Comparison of ENCODE assay signal across 10 mouse cellular contexts in genomic region chr7:143055001-143055400, GRCm38 (mm10). TPM values are rescaled to one million over a fixed set of nuclear protein-coding genes. Genes with fewer than 3 reads are reported as not detected.
DNase-seq lines count a peak whose midpoint lies in the region; ATAC-seq and TF ChIP-seq lines count a peak whose summit lies in the region.
"Had no signal": no experiment of that assay in that cellular context is flagged by ENCODE, and none has a peak within 500 bp of the region (broad histone marks: within the 10 kb centered on the region; RNA-seq: fewer than 3 reads in every experiment).

No protein-coding gene starts in this region.

- no peak for TF ChIP-seq POLR2A in small intestine, adult 2 months (IDR thresholded peaks at IDR 0.05; ENCODE audit: low read depth, low read length)

- H3K4me2 ChIP-seq in lung, embryonic 15.5 days, result peak overlapping the region; percentile 79
- H3K4me2 ChIP-seq in forebrain, embryonic 12.5 days, result peak overlapping the region; percentile 92
- H3K4me2 ChIP-seq in limb, embryonic 13.5 days (replicated peaks), result peak overlapping the region; percentile 97

- peak overlapping the region; percentile 89 for H3K9ac ChIP-seq in lung, embryonic 15.5 days
- no peak overlapping the region for H3K9ac ChIP-seq in forebrain, embryonic 12.5 days
- H3K9ac ChIP-seq in limb, embryonic 13.5 days, result peak overlapping the region; percentile 98

- peak overlapping the region; percentile 61 for H3K27ac ChIP-seq in lung, embryonic 15.5 days
- no peak overlapping the region for H3K27ac ChIP-seq in forebrain, embryonic 12.5 days
- H3K27ac ChIP-seq in limb, embryonic 13.5 days, result no peak overlapping the region
- no peak overlapping the region for H3K27ac ChIP-seq in small intestine, adult 2 months (ENCODE audit: insufficient read depth, low read depth, low read length)

- no peak for DNase-seq in lung, adult 18-20 months
- DNase-seq in adrenal gland, postnatal 10 days, result no peak
- no peak for DNase-seq in Muller cell, postnatal 12 days (ENCODE audit: inconsistent ontology term)
- no peak for DNase-seq in spleen, postnatal 4 days (ENCODE audit: low spot score in 2 of 2)

- TF ChIP-seq CTCF in small intestine, adult 2 months (IDR thresholded peaks at IDR 0.05; ENCODE audit: extremely low read depth, insufficient read length, insufficient replicate concordance, low read depth, low read length), result no peak

- peaks cover 9% of the 10 kb centered on the region; the same call in 1 of the 2 replicates for H3K36me3 ChIP-seq in lung, embryonic 15.5 days
- H3K36me3 ChIP-seq in forebrain, embryonic 12.5 days (replicated peaks), result peaks cover 9% of the 10 kb centered on the region
- H3K36me3 ChIP-seq in limb, embryonic 13.5 days, result peaks cover 48% of the 10 kb centered on the region
- H3K36me3 ChIP-seq in small intestine, adult 2 months (ENCODE audit: control insufficient read depth, insufficient read depth, low read length), result no peaks in the 10 kb centered on the region

- no peak for ATAC-seq in lung, embryonic 15.5 days (ENCODE audit: borderline replicate concordance, extremely low read depth, low FRiP score, low TSS enrichment)
- ATAC-seq in forebrain, embryonic 12.5 days (ENCODE audit: low FRiP score), result no peak
- no peak for ATAC-seq in limb, embryonic 13.5 days (ENCODE audit: low FRiP score, low read depth)

- peak overlapping the region; percentile 82 for H3K4me3 ChIP-seq in lung, embryonic 15.5 days
- no peak overlapping the region for H3K4me3 ChIP-seq in forebrain, embryonic 12.5 days (replicated peaks)
- H3K4me3 ChIP-seq in limb, embryonic 13.5 days, result peak overlapping the region; percentile 86
- peak overlapping the region; percentile 87; the same call in 1 of the 2 replicates for H3K4me3 ChIP-seq in small intestine, adult 2 months (ENCODE audit: low read depth, low read length)

- H3K4me1 ChIP-seq in lung, embryonic 15.5 days, result peaks cover 71% of the 10 kb centered on the region
- H3K4me1 ChIP-seq in forebrain, embryonic 12.5 days, result peaks cover 42% of the 10 kb centered on the region
- peaks cover 65% of the 10 kb centered on the region for H3K4me1 ChIP-seq in limb, embryonic 13.5 days
- H3K4me1 ChIP-seq in small intestine, adult 2 months (ENCODE audit: control insufficient read depth, insufficient read depth, insufficient read length, low read length), result peaks cover 59% of the 10 kb centered on the region

- 68% methylated on average over 3 of the region's 3 CpGs for WGBS in lung, embryonic 15.5 days
- WGBS in forebrain, embryonic 12.5 days, result 83% methylated on average over 3 of the region's 3 CpGs
- 92% methylated on average over 3 of the region's 3 CpGs for WGBS in limb, embryonic 13.5 days
- WGBS in small intestine, adult 2 months, result 49% methylated on average over 3 of the region's 3 CpGs

- no peaks in the 10 kb centered on the region for H3K9me3 ChIP-seq in lung, embryonic 15.5 days
- no peaks in the 10 kb centered on the region for H3K9me3 ChIP-seq in forebrain, embryonic 12.5 days
- H3K9me3 ChIP-seq in limb, embryonic 13.5 days, result no peaks in the 10 kb centered on the region

- no peaks in the 10 kb centered on the region for H3K27me3 ChIP-seq in lung, embryonic 15.5 days
- H3K27me3 ChIP-seq in forebrain, embryonic 12.5 days, result no peaks in the 10 kb centered on the region
- no peaks in the 10 kb centered on the region for H3K27me3 ChIP-seq in limb, embryonic 13.5 days
- H3K27me3 ChIP-seq in small intestine, adult 2 months (ENCODE audit: control insufficient read depth, insufficient read depth, low read length), result no peaks in the 10 kb centered on the region

RNA-seq across cellular contexts. Expression of gene Cd81, which starts 2.5 kb away (rescaled TPM):
- polyA plus RNA-seq in lung, embryonic 15.5 days (2015; fragmentation: Nextera tagmentation; extraction: Ambion mirVana), result 694 and 720 TPM in 2 replicates
- 199 and 205 TPM in 2 replicates for polyA plus RNA-seq in forebrain, embryonic 12.5 days (2016; fragmentation: Nextera tagmentation; extraction: Ambion mirVana)
- 532 and 537 TPM in 2 replicates for polyA plus RNA-seq in limb, embryonic 13.5 days (2015; fragmentation: Nextera tagmentation; extraction: Ambion mirVana)
- polyA plus RNA-seq in small intestine, adult 2 months (2012; rRNA removed), result 206 and 227 TPM in 2 replicates
- 100 to 1,000 TPM; 499 to 511 TPM for total RNA-seq in adrenal gland, postnatal 10 days (2021)

RNA-seq across cellular contexts. Expression of gene Tssc4, which starts 14.0 kb away (rescaled TPM):
- polyA plus RNA-seq in lung, embryonic 15.5 days (2015; fragmentation: Nextera tagmentation; extraction: Ambion mirVana), result 105 and 107 TPM in 2 replicates
- 106 and 108 TPM in 2 replicates for polyA plus RNA-seq in forebrain, embryonic 12.5 days (2016; fragmentation: Nextera tagmentation; extraction: Ambion mirVana)
- polyA plus RNA-seq in limb, embryonic 13.5 days (2015; fragmentation: Nextera tagmentation; extraction: Ambion mirVana), result 112 and 115 TPM in 2 replicates
- polyA plus RNA-seq in small intestine, adult 2 months (2012; rRNA removed), result 46.9 and 60.0 TPM in 2 replicates
- total RNA-seq in adrenal gland, postnatal 10 days (2021), result 10 to 100 TPM; 26.9 to 31.2 TPM

RNA-seq across cellular contexts. Expression of gene Trpm5, which starts 39.4 kb away (rescaled TPM):
- 4.4 and 4.5 TPM in 2 replicates for polyA plus RNA-seq in lung, embryonic 15.5 days (2015; fragmentation: Nextera tagmentation; extraction: Ambion mirVana)
- 1.1 and 1.3 TPM in 2 replicates for polyA plus RNA-seq in forebrain, embryonic 12.5 days (2016; fragmentation: Nextera tagmentation; extraction: Ambion mirVana)
- polyA plus RNA-seq in limb, embryonic 13.5 days (2015; fragmentation: Nextera tagmentation; extraction: Ambion mirVana), result 20.9 and 22.1 TPM in 2 replicates
- polyA plus RNA-seq in small intestine, adult 2 months (2012; rRNA removed), result 11.9 and 13.1 TPM in 2 replicates
- 1 to 10 TPM in 1 of 2 experiments, under 1 TPM in 1; 0.99 to 1.0 TPM for total RNA-seq in adrenal gland, postnatal 10 days (2021)
- total RNA-seq: gastrocnemius, adult 8-10 months; neutrophil, adult 5-6 weeks had no signal

RNA-seq across cellular contexts. Expression of gene Tspan32, which starts 50.2 kb away (rescaled TPM):
- 1.9 and 2.8 TPM in 2 replicates for polyA plus RNA-seq in lung, embryonic 15.5 days (2015; fragmentation: Nextera tagmentation; extraction: Ambion mirVana)
- polyA plus RNA-seq in forebrain, embryonic 12.5 days (2016; fragmentation: Nextera tagmentation; extraction: Ambion mirVana), result 1.3 and 1.5 TPM in 2 replicates
- 3.4 and 5.2 TPM in 2 replicates for polyA plus RNA-seq in limb, embryonic 13.5 days (2015; fragmentation: Nextera tagmentation; extraction: Ambion mirVana)
- 2.1 and 3.5 TPM in 2 replicates for polyA plus RNA-seq in small intestine, adult 2 months (2012; rRNA removed)
- total RNA-seq in adrenal gland, postnatal 10 days (2021), result 1 to 10 TPM; 2.2 to 3.4 TPM

RNA-seq across cellular contexts. Expression of gene Kcnq1, which starts 51.2 kb away (rescaled TPM):
- 5.5 and 6.0 TPM in 2 replicates for polyA plus RNA-seq in lung, embryonic 15.5 days (2015; fragmentation: Nextera tagmentation; extraction: Ambion mirVana)
- polyA plus RNA-seq in forebrain, embryonic 12.5 days (2016; fragmentation: Nextera tagmentation; extraction: Ambion mirVana), result 0.87 and 0.94 TPM in 2 replicates
- 0.61 and 0.87 TPM in 2 replicates for polyA plus RNA-seq in limb, embryonic 13.5 days (2015; fragmentation: Nextera tagmentation; extraction: Ambion mirVana)
- polyA plus RNA-seq in small intestine, adult 2 months (2012; rRNA removed), result 24.0 and 41.8 TPM in 2 replicates
- total RNA-seq in adrenal gland, postnatal 10 days (2021), result 1 to 10 TPM; 4.4 to 5.0 TPM
- total RNA-seq: neutrophil, adult 5-6 weeks had no signal
